Mouse (Mus musculus) C2C12 (cell line): Measurements from ENCODE around the gene Sppl3.

Source experiments
- CTCF ChIP-seq: IDR thresholded peaks from one replicate; pipeline ENCODE4 v1.5.1; 2011; ENCODE audit not compliant: control insufficient read depth, insufficient read depth, insufficient read length
- USF1 ChIP-seq: IDR thresholded peaks from one replicate; pipeline ENCODE4 v1.6.1; 2011; ENCODE audit warnings: low read depth, mild to moderate bottlenecking, control low read depth, moderate library complexity

- TF ChIP-seq USF1 (no peak), CTCF (no peak)
These were observed 70.7 kb downstream of the Sppl3 start for GRCm38 (mm10) chr5:115081636-115082035.
